Mouse (Mus musculus) 3T3-L1 (cell line): ENCODE results near the gene Rab3b.
A peak's percentile ranks its signal among the peaks of the same experiment; 100 is the strongest.
"Not testable (repeated sequence)": the region's sequence is repeated elsewhere in the genome, so short reads cannot be mapped to it uniquely, and the experiment has no call there.

Experiments used
- DNase-seq: peaks from one replicate; pipeline ENCODE4 v3.0.0-alpha.2; 2015; ENCODE audit warnings: low read depth, low spot score

Gene Rab3b

GRCm38 (mm10) chr4:108890876-108891275 is 12.0 kb downstream of the Rab3b start:
- DNase-seq, result no peak

GRCm38 (mm10) chr4:108900421-108900820 is 21.6 kb downstream of the Rab3b start:
- DNase-seq, result no peak

- no peak for DNase-seq
These were observed 24.0 kb downstream of the Rab3b start for GRCm38 (mm10) chr4:108902886-108903285.

- no peak for DNase-seq
These were observed 24.5 kb downstream of the Rab3b start for GRCm38 (mm10) chr4:108903346-108903745.

- DNase-seq, result no peak
These were observed 25.2 kb downstream of the Rab3b start for GRCm38 (mm10) chr4:108904076-108904475.

GRCm38 (mm10) chr4:108904790-108905189 is 25.9 kb downstream of the Rab3b start:
- no peak for DNase-seq

GRCm38 (mm10) chr4:108905859-108906258 is 27.0 kb downstream of the Rab3b start:
- peak; percentile 76 for DNase-seq

GRCm38 (mm10) chr4:108907475-108907874 is 28.6 kb downstream of the Rab3b start:
- DNase-seq, result no peak

GRCm38 (mm10) chr4:108909872-108910425 is 31.1 kb downstream of the Rab3b start:
- DNase-seq, result no peak

GRCm38 (mm10) chr4:108911866-108912265 is 33.0 kb downstream of the Rab3b start:
- no peak for DNase-seq

- DNase-seq, result no peak
These were observed 34.3 kb downstream of the Rab3b start for GRCm38 (mm10) chr4:108913180-108913579.

- peak; percentile 19 for DNase-seq
These were observed 35.5 kb downstream of the Rab3b start for GRCm38 (mm10) chr4:108914391-108914790.

- DNase-seq, result peak; percentile 22
These were observed 36.2 kb downstream of the Rab3b start for GRCm38 (mm10) chr4:108915101-108915500.

- DNase-seq, result no peak
These were observed 38.8 kb downstream of the Rab3b start for GRCm38 (mm10) chr4:108917654-108918053.

- not testable (repeated sequence) for DNase-seq
These were observed 49.1 kb downstream of the Rab3b start for GRCm38 (mm10) chr4:108927945-108928344.

- DNase-seq, result no peak
These were observed 54.3 kb downstream of the Rab3b start for GRCm38 (mm10) chr4:108933163-108933562.

- no peak for DNase-seq
These were observed 56.0 kb downstream of the Rab3b start for GRCm38 (mm10) chr4:108934856-108935255.

GRCm38 (mm10) chr4:108937848-108938771 is 59.2 kb downstream of the Rab3b start:
- no peak for DNase-seq

- peak; percentile 15 for DNase-seq
These were observed 62.0 kb downstream of the Rab3b start for GRCm38 (mm10) chr4:108940681-108941473.

GRCm38 (mm10) chr4:108942171-108942570 is 63.3 kb downstream of the Rab3b start:
- no peak for DNase-seq

GRCm38 (mm10) chr4:108942986-108943720 is 64.3 kb downstream of the Rab3b start:
- DNase-seq, result no peak
